ENCODE assay signal across 7 mouse cellular contexts in the genomic region with DNA sequence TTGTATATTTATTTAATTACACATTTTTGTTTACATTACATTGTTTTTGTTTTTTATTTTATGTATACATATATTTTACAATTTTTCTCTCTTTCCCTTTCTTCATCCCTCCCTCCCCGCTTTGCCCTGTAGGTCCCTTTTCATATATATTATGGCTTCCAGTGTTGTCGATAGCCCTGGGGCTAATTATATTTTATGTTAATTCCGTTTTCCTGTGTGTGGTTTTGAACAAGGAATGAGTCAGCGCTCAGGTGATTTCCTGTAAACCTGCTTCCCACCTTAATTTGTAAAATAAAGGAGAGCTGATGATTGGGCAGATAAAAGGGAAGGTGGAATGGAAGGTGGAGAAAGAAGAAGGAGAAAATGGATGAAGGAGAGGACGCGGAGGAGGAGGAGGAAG. TPM values are rescaled to one million over a fixed set of nuclear protein-coding genes. Genes with fewer than 3 reads are reported as not detected.
DNase-seq lines count a peak whose midpoint lies in the region; ATAC-seq and TF ChIP-seq lines count a peak whose summit lies in the region.

A gene (plus strand): TSS at position 350 of the 400 bp plus-strand sequence.

- no peak for TF ChIP-seq POLR2A in CH12.LX (IDR thresholded peaks at IDR 0.05; ENCODE audit: low read depth, low read length)

- in situ Hi-C loops in CH12.LX (cut with MboI; ENCODE audit: low pct_ligation_motif_present, low pct_unique_long_range_greater_than_20kb, low sequenced_read_pairs) (loop anchor here (10.0 kb wide), 1 partner anchor 194 kb away; no protein-coding TSS in a partner anchor), ES-E14 (cut with MboI; ENCODE audit: low sequenced_read_pairs in 2 of 2, unreplicated experiment in 2 of 2) (no loop called here)

- H3K27ac ChIP-seq in CH12.LX (ENCODE audit: insufficient read depth, low read depth) (peak within 1 kb of the TSS; percentile 73), ES-E14 (ENCODE audit: insufficient read depth, low read depth, low read length, poor library complexity, severe bottlenecking) (peak within 1 kb of the TSS; percentile 78)
- peak within 1 kb of the TSS; percentile 68 for H3K27ac ChIP-seq in forebrain, embryonic 12.5 days
- H3K27ac ChIP-seq in hindbrain, embryonic 10.5 days, result peak within 1 kb of the TSS; percentile 97
- peak within 1 kb of the TSS; percentile 96 for H3K27ac ChIP-seq in liver, embryonic 11.5 days (ENCODE audit: low read depth, low read length)
- H3K27ac ChIP-seq in stomach, embryonic 16.5 days (ENCODE audit: low read length), result peak within 1 kb of the TSS; percentile 86

- H3K36me3 ChIP-seq in CH12.LX (replicated peaks in 1 of 2; ENCODE audit: control insufficient read depth in 1 of 2, insufficient read depth in 1 of 2, low read length in 1 of 2) (peaks cover 10 to 21% of the 10 kb centered on the region in 2 experiments), ES-E14 (ENCODE audit: control insufficient read depth, insufficient read depth, low read length, poor library complexity, severe bottlenecking) (peaks cover 5% of the 10 kb centered on the region)
- H3K36me3 ChIP-seq in forebrain, embryonic 12.5 days (replicated peaks), result 0 out of 2 replicates have a peak, but pooled peaks cover 5% of the 10 kb centered on the region
- peaks cover 10% of the 10 kb centered on the region for H3K36me3 ChIP-seq in hindbrain, embryonic 10.5 days
- peaks cover 5% of the 10 kb centered on the region; the same call in 1 of the 2 replicates for H3K36me3 ChIP-seq in liver, embryonic 11.5 days (ENCODE audit: control insufficient read depth, insufficient read depth, low read length)
- no peaks in the 10 kb centered on the region for H3K36me3 ChIP-seq in stomach, embryonic 16.5 days (ENCODE audit: control insufficient read depth, insufficient read depth, low read length)

- no peaks in the 10 kb centered on the region for H3K27me3 ChIP-seq in CH12.LX (replicated peaks)
- H3K27me3 ChIP-seq in forebrain, embryonic 12.5 days, result no peaks in the 10 kb centered on the region
- no peaks in the 10 kb centered on the region for H3K27me3 ChIP-seq in hindbrain, embryonic 10.5 days (ENCODE audit: insufficient read depth, poor library complexity, severe bottlenecking)
- H3K27me3 ChIP-seq in liver, embryonic 11.5 days (replicated peaks; ENCODE audit: control insufficient read depth, insufficient read depth, low read length), result no peaks in the 10 kb centered on the region
- no peaks in the 10 kb centered on the region for H3K27me3 ChIP-seq in stomach, embryonic 16.5 days (ENCODE audit: control insufficient read depth, insufficient read depth, low read length)

- DNase-seq in CH12.LX (ENCODE audit: extremely low read depth) (no peak), ES-E14 (ENCODE audit: low read depth, low spot score) (no peak)
- no peak for DNase-seq in hindbrain, embryonic 10.5 days (ENCODE audit: low spot score)
- DNase-seq in liver, embryonic 11.5 days (ENCODE audit: low spot score), result no peak
- DNase-seq in thymus, postnatal 36 days, result no peak

- 78% methylated on average over 6 of the region's 6 CpGs for WGBS in forebrain, embryonic 12.5 days
- 77% methylated on average over 6 of the region's 6 CpGs for WGBS in hindbrain, embryonic 10.5 days
- WGBS in liver, embryonic 11.5 days, result 73% methylated on average over 6 of the region's 6 CpGs
- 84% methylated on average over 6 of the region's 6 CpGs for WGBS in stomach, embryonic 16.5 days

- dilution Hi-C loops in CH12.LX (cut with MboI; ENCODE audit: extremely low pct_ligation_motif_present, extremely low pct_unique_long_range_greater_than_20kb, low sequenced_read_pairs), result no loop called here

- no peak for TF ChIP-seq CTCF in CH12.LX (conservative IDR thresholded peaks at IDR 0.05 in 1 of 2, IDR thresholded peaks at IDR 0.05 in 1 of 2; ENCODE audit: low read depth in 2 of 2, low read length in 2 of 2)

- TF ChIP-seq RAD21 in CH12.LX (IDR thresholded peaks at IDR 0.05; ENCODE audit: low read depth, low read length), result no peak

- no peak for TF ChIP-seq EP300 in CH12.LX (IDR thresholded peaks at IDR 0.05; ENCODE audit: low read length)

- peak within 1 kb of the TSS; percentile 83 to 100 (median 100) for H3K4me3 ChIP-seq in CH12.LX (replicated peaks in 1 of 3; ENCODE audit: low read depth in 2 of 3, low read length in 2 of 3, poor library complexity in 1 of 3)
- peak within 1 kb of the TSS; percentile 73 to 84 for H3K4me3 ChIP-seq in ES-E14 (ENCODE audit: insufficient read depth in 1 of 2, low read depth in 1 of 2, low read length in 2 of 2, poor library complexity in 1 of 2, severe bottlenecking in 1 of 2)
- peak within 1 kb of the TSS; percentile 67 for H3K4me3 ChIP-seq in forebrain, embryonic 12.5 days (replicated peaks)
- H3K4me3 ChIP-seq in hindbrain, embryonic 10.5 days, result peak within 1 kb of the TSS; percentile 97
- H3K4me3 ChIP-seq in liver, embryonic 11.5 days (ENCODE audit: low read depth, low read length), result peak within 1 kb of the TSS; percentile 94
- peak within 1 kb of the TSS; percentile 84 for H3K4me3 ChIP-seq in stomach, embryonic 16.5 days (replicated peaks; ENCODE audit: low read length)

- peaks cover 7 to 34% of the 10 kb centered on the region in 2 experiments; a peak in 3 of 4 replicates for H3K4me1 ChIP-seq in CH12.LX (ENCODE audit: control insufficient read depth in 1 of 2, insufficient read depth in 2 of 2)
- peaks cover 2 to 4% of the 10 kb centered on the region in 2 experiments; a peak in 2 of 4 replicates for H3K4me1 ChIP-seq in ES-E14 (ENCODE audit: control insufficient read depth in 2 of 2, insufficient read depth in 2 of 2, low read length in 2 of 2, poor library complexity in 1 of 2)
- H3K4me1 ChIP-seq in forebrain, embryonic 12.5 days, result peaks cover 12% of the 10 kb centered on the region
- H3K4me1 ChIP-seq in hindbrain, embryonic 10.5 days (replicated peaks), result peaks cover 17% of the 10 kb centered on the region
- peaks cover 15% of the 10 kb centered on the region for H3K4me1 ChIP-seq in liver, embryonic 11.5 days (replicated peaks; ENCODE audit: control insufficient read depth, insufficient read depth, low read length)
- H3K4me1 ChIP-seq in stomach, embryonic 16.5 days (ENCODE audit: control insufficient read depth, insufficient read depth, low read length), result peaks cover 9% of the 10 kb centered on the region

- no peak for ATAC-seq in forebrain, embryonic 12.5 days (ENCODE audit: low FRiP score)
- no peak for ATAC-seq in liver, embryonic 11.5 days (replicated peaks; ENCODE audit: low FRiP score)
- no peak for ATAC-seq in stomach, embryonic 16.5 days (ENCODE audit: insufficient read depth, low FRiP score)

- H3K4me2 ChIP-seq in CH12.LX (ENCODE audit: insufficient read depth, low read depth, poor library complexity, severe bottlenecking), result peak within 1 kb of the TSS; percentile 71
- peak within 1 kb of the TSS; percentile 61 for H3K4me2 ChIP-seq in forebrain, embryonic 12.5 days
- peak within 1 kb of the TSS; percentile 56 for H3K4me2 ChIP-seq in liver, embryonic 11.5 days
- H3K4me2 ChIP-seq in stomach, embryonic 16.5 days (ENCODE audit: low read depth, low read length), result peak within 1 kb of the TSS; percentile 64

- H3K9me3 ChIP-seq in CH12.LX (replicated peaks; ENCODE audit: low read length) (no peaks in the 10 kb centered on the region), ES-E14 (ENCODE audit: control insufficient read depth, insufficient read depth, low read depth, low read length) (no peaks in the 10 kb centered on the region)
- no peaks in the 10 kb centered on the region for H3K9me3 ChIP-seq in forebrain, embryonic 12.5 days
- no peaks in the 10 kb centered on the region for H3K9me3 ChIP-seq in hindbrain, embryonic 10.5 days
- H3K9me3 ChIP-seq in liver, embryonic 11.5 days (ENCODE audit: control insufficient read depth, low read length), result no peaks in the 10 kb centered on the region
- H3K9me3 ChIP-seq in stomach, embryonic 16.5 days (replicated peaks; ENCODE audit: control insufficient read depth, low read length), result no peaks in the 10 kb centered on the region

- H3K79me2 ChIP-seq in CH12.LX (replicated peaks; ENCODE audit: control insufficient read depth, extremely low read depth, insufficient read depth, poor library complexity, severe bottlenecking), result peaks cover 3% of the 10 kb centered on the region; the same call in 1 of the 2 replicates

- H3K9ac ChIP-seq in CH12.LX (ENCODE audit: insufficient read depth, low read depth) (peak within 1 kb of the TSS; percentile 98), ES-E14 (ENCODE audit: insufficient read depth, low read depth, low read length, poor library complexity, severe bottlenecking) (peak within 1 kb of the TSS; percentile 86)
- H3K9ac ChIP-seq in forebrain, embryonic 12.5 days, result peak within 1 kb of the TSS; percentile 85
- H3K9ac ChIP-seq in liver, embryonic 11.5 days (ENCODE audit: low read depth, low read length), result peak within 1 kb of the TSS; percentile 98
- peak within 1 kb of the TSS; percentile 87 for H3K9ac ChIP-seq in stomach, embryonic 16.5 days (ENCODE audit: low read length)

TF ChIP-seq in CH12.LX, 34 proteins besides CTCF, POLR2A, EP300 and RAD21:
- TF ChIP-seq SMC3 (IDR thresholded peaks at IDR 0.05; ENCODE audit: low read depth, low read length), result no peak
- peak; percentile 57 for TF ChIP-seq BHLHE40 (IDR thresholded peaks at IDR 0.05; ENCODE audit: low read depth, low read length)
- TF ChIP-seq ETS1 (conservative IDR thresholded peaks at IDR 0.05; ENCODE audit: low read depth, low read length), result 0 out of 2 replicates have a peak, but pooled peaks have one; percentile 13

TF ChIP-seq in ES-E14, 5 proteins besides CTCF, POLR2A, EP300 and RAD21:
- TF ChIP-seq ZNF384 (IDR thresholded peaks at IDR 0.05; ENCODE audit: low read depth, low read length) (no peak), CHD2 (IDR thresholded peaks at IDR 0.05; ENCODE audit: low read depth, low read length) (no peak), ZC3H11A (IDR thresholded peaks at IDR 0.05; ENCODE audit: borderline replicate concordance, low read depth, low read length) (no peak), MAFK (IDR thresholded peaks at IDR 0.05; ENCODE audit: insufficient read depth, low read depth, low read length) (no peak), HCFC1 (IDR thresholded peaks at IDR 0.05; ENCODE audit: borderline replicate concordance, insufficient read depth, low read length) (no peak)

RNA-seq across cellular contexts. Expression of the gene that starts here (rescaled TPM):
- 93.8 and 109 TPM in 2 replicates for total RNA-seq in CH12.LX (2012; rRNA removed)
- total RNA-seq in CH12.LX (2014; rRNA removed), result 148 and 195 TPM in 2 replicates
- 133 and 146 TPM in 2 replicates for polyA plus RNA-seq in CH12.LX (2012; ENCODE audit: insufficient read length, low read depth)
- total RNA-seq in ES-E14 (2012; rRNA removed), result 105 and 113 TPM in 2 replicates
- polyA plus RNA-seq in forebrain, embryonic 12.5 days (2016; fragmentation: Nextera tagmentation; extraction: Ambion mirVana), result 83.3 and 86.4 TPM in 2 replicates
- 90.6 and 104 TPM in 2 replicates for polyA plus RNA-seq in hindbrain, embryonic 10.5 days (2016; fragmentation: Nextera tagmentation; extraction: Ambion mirVana)
- 92.4 and 105 TPM in 2 replicates for polyA plus RNA-seq in liver, embryonic 11.5 days (2014; fragmentation: Nextera tagmentation; extraction: Ambion mirVana)
- polyA plus RNA-seq in stomach, embryonic 16.5 days (2015; fragmentation: Nextera tagmentation; extraction: Ambion mirVana), result 94.6 and 96.8 TPM in 2 replicates
